Mouse (Mus musculus) splenic B cell, adult 2 months (primary cell): Measurements from ENCODE around the gene Sox5.
A peak's percentile ranks its signal among the peaks of the same experiment; 100 is the strongest.
"Not testable (repeated sequence)": the region's sequence is repeated elsewhere in the genome, so short reads cannot be mapped to it uniquely, and the experiment has no call there.

ENCODE experiments used
- DNase-seq: peaks from one replicate; pipeline ENCODE4 v3.0.0-alpha.2; 2011; ENCODE audit warnings: low read depth, low spot score
- H3K27me3 ChIP-seq: 2 replicates; pipeline ENCODE4 v1.6.1; 2012; ENCODE audit warnings: mild to moderate bottlenecking, low read length, moderate library complexity, mixed read lengths; ENCODE audit not compliant: control insufficient read depth, poor library complexity, insufficient read depth, severe bottlenecking
- H3K36me3 ChIP-seq: 2 replicates; pipeline ENCODE4 v1.6.1; 2012; ENCODE audit warnings: mild to moderate bottlenecking, low read length, moderate library complexity, mixed read lengths; ENCODE audit not compliant: control insufficient read depth, poor library complexity, insufficient read depth, severe bottlenecking

The Sox5 gene

GRCm38 (mm10) chr6:144309171-144309570 lies 472.6 kb downstream of the Sox5 start:
- Histone ChIP-seq H3K27me3 (no peaks in the 10 kb centered on the region), H3K36me3 (no peaks in the 10 kb centered on the region)
- DNase-seq = no peak

DNA sequence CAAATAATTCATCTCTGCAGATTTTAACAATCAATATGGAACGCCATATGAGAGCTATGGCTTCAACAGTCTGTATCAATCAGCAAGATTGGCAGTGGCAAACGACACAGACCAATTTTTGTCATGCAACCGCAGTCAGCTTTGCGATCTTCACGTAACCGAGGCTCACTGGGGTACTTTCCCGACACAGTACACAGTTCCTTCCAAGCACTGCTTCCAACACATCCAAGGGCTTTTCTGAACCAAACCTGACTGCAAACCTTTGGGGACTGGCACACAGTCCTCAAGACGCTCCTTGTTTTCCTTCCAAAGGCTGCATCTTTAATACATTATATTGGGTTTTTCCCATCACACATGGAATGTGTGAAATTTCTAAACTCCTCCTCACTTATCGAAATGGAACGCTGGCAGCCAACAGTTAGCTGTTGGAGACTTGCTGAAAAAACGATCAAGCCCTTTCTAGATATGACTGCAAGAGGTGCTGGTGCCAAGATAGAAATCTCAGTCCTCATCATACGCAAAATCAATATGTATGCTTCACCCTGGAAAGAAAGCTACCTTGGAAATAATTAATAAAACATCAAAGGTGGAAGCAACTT lies 474.1 kb downstream of the Sox5 start:
- no peaks in the 10 kb centered on the region for H3K36me3 ChIP-seq
- H3K27me3 ChIP-seq = no peaks in the 10 kb centered on the region
- no peak for DNase-seq

- H3K27me3 ChIP-seq = no peaks in the 10 kb centered on the region
- no peak for DNase-seq
- no peaks in the 10 kb centered on the region for H3K36me3 ChIP-seq
Observed at GRCm38 (mm10) chr6:144302823-144303222, 479.0 kb downstream of the Sox5 start.

DNA sequence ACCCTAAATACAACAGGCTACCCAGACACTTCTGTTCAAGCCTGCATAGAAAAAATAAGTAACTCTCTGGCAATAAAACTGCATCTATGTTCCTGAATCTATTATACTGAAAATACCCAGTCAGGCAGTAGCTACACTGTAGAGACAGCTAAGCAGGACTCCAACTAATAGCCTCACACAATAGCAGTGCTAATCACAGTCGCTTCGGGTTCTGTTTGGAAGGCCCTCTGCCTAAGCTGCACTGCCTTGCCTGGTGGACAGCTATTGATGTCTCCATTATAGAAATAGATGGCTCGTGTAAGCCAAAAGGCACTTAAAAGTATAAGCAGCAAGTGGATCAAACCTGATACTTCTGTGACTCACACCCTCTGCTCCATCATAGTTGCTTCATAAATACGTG lies 480.7 kb downstream of the Sox5 start:
- no peaks in the 10 kb centered on the region for H3K27me3 ChIP-seq
- H3K36me3 ChIP-seq = no peaks in the 10 kb centered on the region
- no peak for DNase-seq

GRCm38 (mm10) chr6:144299503-144299858 lies 482.3 kb downstream of the Sox5 start:
- no peaks in the 10 kb centered on the region for H3K36me3 ChIP-seq
- H3K27me3 ChIP-seq = no peaks in the 10 kb centered on the region
- no peak for DNase-seq

- Histone ChIP-seq H3K27me3 (no peaks in the 10 kb centered on the region), H3K36me3 (no peaks in the 10 kb centered on the region)
- DNase-seq = no peak
Observed at GRCm38 (mm10) chr6:144298641-144299502, 482.9 kb downstream of the Sox5 start.

DNA sequence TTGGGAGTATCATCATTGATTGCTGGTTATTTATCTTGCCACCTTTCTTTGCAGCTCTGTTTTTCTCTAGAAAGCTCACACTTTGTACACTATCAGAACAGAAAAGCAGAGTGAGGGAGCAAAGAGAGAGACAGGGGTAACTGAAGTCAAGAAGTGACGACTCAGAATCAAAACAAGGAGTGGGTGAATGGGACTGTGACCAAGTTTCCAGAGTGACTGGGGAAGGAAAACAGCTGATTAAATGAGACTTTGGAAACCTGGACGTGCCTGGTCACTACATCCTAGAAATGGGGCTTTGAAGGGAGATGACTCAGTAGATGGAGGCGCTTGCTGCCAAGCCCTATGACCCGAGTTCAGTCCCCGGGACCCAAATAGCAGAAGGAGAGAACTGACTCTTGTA lies 483.9 kb downstream of the Sox5 start:
- Histone ChIP-seq H3K36me3 (no peaks in the 10 kb centered on the region), H3K27me3 (no peaks in the 10 kb centered on the region)
- no peak for DNase-seq

GRCm38 (mm10) chr6:144297131-144297530 lies 484.6 kb downstream of the Sox5 start:
- DNase-seq = no peak
- Histone ChIP-seq H3K27me3 (no peaks in the 10 kb centered on the region), H3K36me3 (no peaks in the 10 kb centered on the region)

DNA sequence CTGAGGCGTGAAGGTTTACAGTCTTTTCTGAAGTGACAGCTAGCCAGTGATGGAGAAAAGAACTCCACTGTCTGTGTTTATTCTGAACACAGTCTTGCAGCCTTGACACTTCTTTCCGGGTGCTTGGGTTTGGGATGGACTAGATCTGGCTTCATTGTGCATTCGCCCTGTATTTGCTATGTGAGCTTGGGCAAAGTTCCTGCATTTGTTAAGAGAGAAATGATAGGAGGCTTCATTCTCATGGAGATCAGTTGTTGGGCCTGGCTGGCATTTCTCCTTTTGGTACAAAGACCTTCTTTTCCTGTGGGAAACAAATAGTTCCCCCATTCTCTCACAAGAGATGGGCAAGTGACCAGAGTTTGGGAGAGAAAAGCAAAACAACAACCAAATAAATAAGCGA lies 490.3 kb downstream of the Sox5 start:
- no peak for DNase-seq
- Histone ChIP-seq H3K36me3 (no peaks in the 10 kb centered on the region), H3K27me3 (no peaks in the 10 kb centered on the region)

DNA sequence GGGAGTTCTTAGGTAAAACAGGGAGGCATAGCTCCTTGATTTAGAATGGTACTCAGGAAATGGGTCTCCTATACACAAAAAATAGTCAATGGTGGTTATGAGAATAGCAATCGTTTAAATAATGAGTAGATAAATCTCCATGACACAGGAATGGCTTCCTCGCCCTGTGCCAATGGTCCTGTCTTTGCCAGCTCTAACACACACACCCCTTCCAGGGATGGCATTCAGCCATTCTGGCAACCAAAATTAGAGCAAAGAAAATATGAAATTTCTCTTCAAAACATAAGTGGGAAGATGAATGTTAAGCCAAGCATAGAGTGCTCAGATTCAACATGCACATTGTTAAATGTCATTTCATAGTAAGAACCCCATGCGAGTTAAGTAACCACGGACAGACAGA lies 495.7 kb downstream of the Sox5 start:
- Histone ChIP-seq H3K27me3 (no peaks in the 10 kb centered on the region), H3K36me3 (no peaks in the 10 kb centered on the region)
- DNase-seq = no peak

DNA sequence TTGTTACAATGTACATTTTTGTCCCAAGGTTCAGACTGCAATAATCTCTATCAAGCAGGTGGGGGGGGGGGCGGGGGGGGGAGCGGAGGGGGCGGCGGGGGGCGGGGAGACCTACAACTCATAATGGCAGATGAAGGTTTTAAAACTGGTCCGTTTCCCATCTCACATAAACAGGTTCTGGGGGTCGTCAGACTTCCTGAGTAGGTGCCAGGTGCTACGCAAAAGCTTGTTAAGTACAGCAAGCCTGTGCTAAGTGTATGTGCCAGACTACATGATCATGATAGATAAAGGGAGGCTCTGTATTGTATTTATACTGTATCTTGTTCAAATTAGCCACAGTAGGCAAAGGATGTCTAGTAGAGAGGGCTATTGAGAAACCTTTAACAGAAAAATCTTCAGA lies 498.6 kb downstream of the Sox5 start:
- no peak for DNase-seq
- Histone ChIP-seq H3K36me3 (no peaks in the 10 kb centered on the region), H3K27me3 (no peaks in the 10 kb centered on the region)

DNA sequence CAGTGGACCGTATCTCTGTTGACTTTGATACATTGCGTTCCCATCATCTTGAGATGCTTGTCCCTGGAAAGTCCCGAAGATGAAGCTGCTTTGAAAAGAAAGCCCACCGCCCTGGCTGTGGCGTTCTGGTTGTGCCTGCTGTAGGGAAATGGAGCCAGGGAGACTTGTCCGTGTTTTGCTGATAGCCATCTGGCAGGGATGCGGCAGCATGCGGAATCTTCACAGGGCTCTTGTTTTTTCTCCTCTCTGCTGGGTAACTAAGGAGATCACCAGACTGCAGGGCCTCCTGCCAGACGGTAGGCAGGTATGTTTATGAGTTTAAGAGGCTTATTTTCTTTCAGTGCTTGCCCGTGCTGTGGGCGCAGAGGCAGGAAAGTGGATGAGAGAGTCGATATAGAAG lies 499.0 kb downstream of the Sox5 start:
- no peaks in the 10 kb centered on the region for H3K27me3 ChIP-seq
- no peak for DNase-seq
- H3K36me3 ChIP-seq = no peaks in the 10 kb centered on the region

DNA sequence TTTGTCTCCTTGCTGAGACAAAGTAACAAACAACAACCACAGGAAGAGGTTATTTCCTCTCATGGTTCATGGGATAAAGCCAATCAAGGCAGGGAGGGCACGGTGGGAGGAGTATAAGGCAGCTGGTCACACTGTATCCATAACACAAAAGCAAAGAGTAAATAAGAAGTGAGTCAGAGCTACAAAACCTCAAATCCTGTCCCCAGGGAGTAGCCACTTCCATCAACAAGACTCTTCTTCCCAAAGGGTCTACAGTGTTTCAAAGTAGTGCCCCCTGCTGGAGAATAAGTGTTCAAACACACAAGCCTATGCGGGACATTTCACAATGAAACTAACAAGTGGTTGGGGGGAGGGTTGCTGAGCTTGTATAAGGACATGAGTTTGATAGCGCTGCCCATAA lies 500.1 kb downstream of the Sox5 start:
- DNase-seq = no peak
- no peaks in the 10 kb centered on the region for H3K36me3 ChIP-seq
- no peaks in the 10 kb centered on the region for H3K27me3 ChIP-seq

DNA sequence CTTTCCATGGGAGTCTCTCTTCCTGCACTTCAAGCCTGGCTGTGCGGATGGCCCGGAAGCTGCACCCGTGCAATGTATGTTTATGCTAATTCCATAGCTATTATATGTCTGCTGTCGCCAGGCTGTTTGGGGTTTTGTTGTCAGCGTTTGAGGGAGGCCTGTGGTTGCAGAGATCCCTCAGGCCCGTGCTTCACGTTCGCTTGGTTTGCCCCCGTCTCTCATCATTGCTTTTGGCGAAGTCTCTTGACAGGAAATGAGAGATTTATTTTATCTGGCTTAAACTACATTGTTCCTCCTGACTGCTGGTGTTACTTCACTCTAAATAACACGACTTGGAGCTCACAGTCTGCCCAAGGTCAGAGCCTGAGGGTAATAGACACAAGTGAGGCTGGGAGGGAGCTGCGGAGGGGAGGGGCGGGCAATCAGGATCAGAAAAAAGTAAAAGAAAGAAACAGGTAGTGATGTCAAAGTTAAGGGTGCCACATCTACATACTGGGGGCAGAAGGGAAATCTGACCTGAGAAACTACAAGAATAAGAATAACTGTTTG lies 503.2 kb downstream of the Sox5 start:
- peak; percentile 16 for DNase-seq
- no peaks in the 10 kb centered on the region for H3K36me3 ChIP-seq
- H3K27me3 ChIP-seq = no peaks in the 10 kb centered on the region

DNA sequence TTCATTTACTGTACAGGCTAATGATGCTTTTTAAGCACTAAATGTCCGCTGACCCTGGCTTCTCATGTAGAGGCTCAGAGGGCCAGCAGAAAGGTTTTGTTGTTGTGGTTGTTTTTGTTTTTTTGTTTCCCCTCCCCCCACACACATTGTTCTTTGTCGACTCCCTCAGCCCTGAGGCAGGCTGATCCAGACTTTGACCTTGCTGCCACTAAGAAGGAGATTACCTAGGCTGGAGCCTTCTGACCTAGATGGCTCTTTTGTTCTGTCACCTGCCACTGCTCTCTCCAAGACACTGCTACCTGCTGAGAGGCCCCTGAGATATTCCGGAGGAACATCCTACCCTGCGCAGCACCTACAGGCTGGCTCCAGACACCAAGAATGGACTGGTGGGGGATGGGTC lies 508.4 kb downstream of the Sox5 start:
- not testable (repeated sequence) for DNase-seq

More for the DNA sequence above, 508.4 kb downstream of the Sox5 start:
- H3K27me3 ChIP-seq, H3K36me3 ChIP-seq: not testable (repeated sequence)
